Mouse (Mus musculus) lung, embryonic 14.5 days (tissue): ENCODE results near the gene Ercc2. TPM values are rescaled to one million over a fixed set of nuclear protein-coding genes. Genes with fewer than 3 reads are reported as not detected.

Source experiments
- ATAC-seq: fragments of 200-750 bp; cut with Nextera tagmentation; 2 replicates; pipeline ENCODE4 v1.8.0; 2017; ENCODE audit warnings: mild to moderate bottlenecking, moderate TSS enrichment, moderate library complexity; ENCODE audit not compliant: insufficient read depth
- DNase-seq: peaks from one replicate; pipeline ENCODE4 v3.0.0-alpha.2; 2015
- H3K27ac ChIP-seq: fragments of 300-500 bp; sonication (generic); 2 replicates; pipeline ENCODE4 v1.5.1; 2014; ENCODE audit warnings: low read depth, mild to moderate bottlenecking, moderate library complexity
- H3K27me3 ChIP-seq: fragments of 300-500 bp; sonication (generic); 2 replicates; pipeline ENCODE4 v1.6.1; 2014; ENCODE audit warnings: low read length, control low read depth; ENCODE audit not compliant: insufficient read depth
- H3K36me3 ChIP-seq: fragments of 300-500 bp; sonication (generic); 2 replicates; pipeline ENCODE4 v1.6.1; 2014; ENCODE audit warnings: control low read depth; ENCODE audit not compliant: insufficient read depth
- H3K4me1 ChIP-seq: fragments of 300-500 bp; sonication (generic); 2 replicates; pipeline ENCODE4 v1.6.1; 2014; ENCODE audit warnings: antibody characterized with exemption, control low read depth; ENCODE audit not compliant: insufficient read depth
- H3K4me2 ChIP-seq: fragments of 300-500 bp; sonication (generic); 2 replicates; pipeline ENCODE4 v1.6.1; 2014; ENCODE audit warnings: mild to moderate bottlenecking
- H3K4me3 ChIP-seq: fragments of 300-500 bp; sonication (generic); 2 replicates; pipeline ENCODE4 v1.5.1; 2014; ENCODE audit warnings: low read depth, low read length
- H3K9ac ChIP-seq: fragments of 300-500 bp; sonication (generic); 2 replicates; pipeline ENCODE4 v1.6.1; 2014
- H3K9me3 ChIP-seq: fragments of 300-500 bp; sonication (generic); 2 replicates; pipeline ENCODE4 v1.6.1; 2016; ENCODE audit warnings: low read depth, low read length, control low read depth
- CTCF ChIP-seq: IDR thresholded peaks from 2 replicates; pipeline ENCODE4 v1.5.1; 2016; ENCODE audit warnings: antibody characterized with exemption, low read depth
- WGBS: fragments of 180-500 bp; shearing (Covaris S2); extraction: QIAGEN DNeasy Blood & Tissue Kit; methylation state at CpG from one replicate; pipeline ENCODE4 v1.1.7; 2014; 5-methylcytosine and 5-hydroxymethylcytosine counted together
- polyA plus RNA-seq: library from polyadenylated mRNA; unstranded; fragments of >200 nt; fragmentation: Nextera tagmentation; extraction: Ambion mirVana; gene quantifications from 2 replicates; pipeline ENCODE4 v1.2.1, GENCODE M21; 2014

Ercc2 gene
- polyA plus RNA-seq, 1 experiment from 2014 or later = 12.1 TPM

GRCm38 (mm10) chr7:19341761-19342409, 39.9 kb upstream of the Ercc2 start:
- Histone ChIP-seq H3K4me1 (no peaks in the 10 kb centered on the region; the same call in 1 of the 2 replicates), H3K4me3 (peak overlapping the region; percentile 47), H3K27ac (peak overlapping the region; percentile 60; the same call in 1 of the 2 replicates), H3K36me3 (no peaks in the 10 kb centered on the region), H3K9ac (peak overlapping the region; percentile 48), H3K27me3 (peaks cover 12% of the 10 kb centered on the region), H3K9me3 (no peaks in the 10 kb centered on the region), H3K4me2 (peak overlapping the region; percentile 94)
- no peak for TF ChIP-seq CTCF
- DNase-seq = peak; percentile 57
- ATAC-seq = peak; percentile 40
- WGBS = under 1% methylated on average over 41 of the region's 41 CpGs

- no peak for ATAC-seq
Measured at GRCm38 (mm10) chr7:19342481-19343027, 39.3 kb upstream of the Ercc2 start.

GRCm38 (mm10) chr7:19343210-19343808, 38.5 kb upstream of the Ercc2 start:
- Histone ChIP-seq H3K9me3 (no peaks in the 10 kb centered on the region), H3K27me3 (peaks cover 12% of the 10 kb centered on the region), H3K4me1 (no peaks in the 10 kb centered on the region; the same call in 1 of the 2 replicates), H3K36me3 (peaks cover 3% of the 10 kb centered on the region; the same call in 1 of the 2 replicates), H3K4me3 (no peak overlapping the region), H3K9ac (no peak overlapping the region), H3K27ac (no peak overlapping the region), H3K4me2 (peak overlapping the region; percentile 94)
- 1% methylated on average over 11 of the region's 11 CpGs for WGBS
- ATAC-seq (no peak), DNase-seq (peak; percentile 93)
- peak; percentile 90 for TF ChIP-seq CTCF

More at GRCm38 (mm10) chr7:19342481-19343027, 39.3 kb upstream of the Ercc2 start:
- TF ChIP-seq CTCF = peak; percentile 98
- 1% methylated on average over 27 of the region's 27 CpGs for WGBS
- peaks cover 12% of the 10 kb centered on the region for H3K27me3 ChIP-seq
- DNase-seq = peak; percentile 94
- peak overlapping the region; percentile 48 for H3K9ac ChIP-seq
- no peaks in the 10 kb centered on the region for H3K36me3 ChIP-seq
- peak overlapping the region; percentile 60; the same call in 1 of the 2 replicates for H3K27ac ChIP-seq
- H3K9me3 ChIP-seq = no peaks in the 10 kb centered on the region
- peak overlapping the region; percentile 47 for H3K4me3 ChIP-seq
- H3K4me1 ChIP-seq = no peaks in the 10 kb centered on the region; the same call in 1 of the 2 replicates
- peak overlapping the region; percentile 94 for H3K4me2 ChIP-seq

GRCm38 (mm10) chr7:19344237-19344847, 37.5 kb upstream of the Ercc2 start, which contains the start of gene Ercc1:
Ercc1 (plus strand) TSS chr7:19344778.
- H3K9ac ChIP-seq = peak within 1 kb of the TSS; percentile 70
- H3K4me1 ChIP-seq = no peaks in the 10 kb centered on the region; the same call in 1 of the 2 replicates
- DNase-seq (no peak), ATAC-seq (no peak)
- peak within 1 kb of the TSS; percentile 88; the same call in 1 of the 2 replicates for H3K27ac ChIP-seq
- H3K27me3 ChIP-seq = peaks cover 12% of the 10 kb centered on the region
- 23% methylated on average over 12 of the region's 12 CpGs for WGBS
- peak within 1 kb of the TSS; percentile 70 for H3K4me3 ChIP-seq
- TF ChIP-seq CTCF = no peak
- H3K36me3 ChIP-seq = peaks cover 13% of the 10 kb centered on the region
- H3K4me2 ChIP-seq = peak within 1 kb of the TSS; percentile 83
- H3K9me3 ChIP-seq = no peaks in the 10 kb centered on the region

GRCm38 (mm10) chr7:19344938-19345471, 36.8 kb upstream of the Ercc2 start:
- DNase-seq (peak; percentile 97), ATAC-seq (peak; percentile 89)
- Histone ChIP-seq H3K9ac (peak overlapping the region; percentile 70), H3K9me3 (no peaks in the 10 kb centered on the region), H3K27ac (peak overlapping the region; percentile 88; the same call in 1 of the 2 replicates), H3K36me3 (peaks cover 19% of the 10 kb centered on the region), H3K4me3 (peak overlapping the region; percentile 70), H3K4me2 (peak overlapping the region; percentile 83), H3K27me3 (peaks cover 12% of the 10 kb centered on the region), H3K4me1 (no peaks in the 10 kb centered on the region; the same call in 1 of the 2 replicates)
- TF ChIP-seq CTCF = 0 out of 2 replicates have a peak, but pooled peaks have one; percentile 2
- WGBS = under 1% methylated on average over 31 of the region's 31 CpGs

GRCm38 (mm10) chr7:19349188-19349915, 32.5 kb upstream of the Ercc2 start:
- Histone ChIP-seq H3K9me3 (no peaks in the 10 kb centered on the region), H3K9ac (no peak overlapping the region), H3K4me3 (no peak overlapping the region), H3K27ac (no peak overlapping the region), H3K4me2 (no peak overlapping the region), H3K4me1 (no peaks in the 10 kb centered on the region), H3K27me3 (no peaks in the 10 kb centered on the region), H3K36me3 (peaks cover 52% of the 10 kb centered on the region)
- WGBS = 82% methylated on average over 13 of the region's 13 CpGs
- ATAC-seq = no peak
- DNase-seq = no peak
- no peak for TF ChIP-seq CTCF
